Comparison of ENCODE assay signal across 22 mouse cellular contexts in genomic region chr17:44077146-44077842, GRCm38 (mm10). TPM values are rescaled to one million over a fixed set of nuclear protein-coding genes. Genes with fewer than 3 reads are reported as not detected.
DNase-seq lines count a peak whose midpoint lies in the region; ATAC-seq and TF ChIP-seq lines count a peak whose summit lies in the region.
"Had no signal": no experiment of that assay in that cellular context is flagged by ENCODE, and none has a peak within 500 bp of the region (broad histone marks: within the 10 kb centered on the region; RNA-seq: fewer than 3 reads in every experiment).

No protein-coding gene starts in this region.

- 76% methylated on average over 12 of the region's 12 CpGs for WGBS in heart, embryonic 11.5 days (ENCODE audit: insufficient replicate concordance)
- 57% methylated on average over 12 of the region's 12 CpGs for WGBS in intestine, postnatal 0 days

- H3K4me3 ChIP-seq in heart, embryonic 11.5 days (ENCODE audit: low read depth, low read length), result no peak overlapping the region
- H3K4me3 ChIP-seq in intestine, postnatal 0 days (ENCODE audit: low read depth, low read length), result no peak overlapping the region
- H3K4me3 ChIP-seq: embryonic facial prominence, embryonic 13.5 days; hindbrain, embryonic 10.5 days; myocyte had no signal

- no peak for ATAC-seq in heart, embryonic 11.5 days (replicated peaks; ENCODE audit: insufficient number of reproducible peaks, low FRiP score, low TSS enrichment)
- ATAC-seq in intestine, postnatal 0 days, result no peak
- ATAC-seq: CD4-positive, CD25-positive, alpha-beta regulatory T cell, adult 4 months had no signal

- H3K27ac ChIP-seq in heart, embryonic 11.5 days (ENCODE audit: low read depth, low read length), result no peak overlapping the region
- peak overlapping the region; percentile 21; the same call in 1 of the 2 replicates for H3K27ac ChIP-seq in intestine, postnatal 0 days (ENCODE audit: low read depth, low read length)
- H3K27ac ChIP-seq: embryonic facial prominence, embryonic 13.5 days; forebrain, embryonic 10.5 days; hindbrain, embryonic 10.5 days; midbrain, embryonic 13.5 days had no signal

- no peaks in the 10 kb centered on the region for H3K4me1 ChIP-seq in heart, embryonic 11.5 days (ENCODE audit: control insufficient read depth, insufficient read depth, low read length)
- H3K4me1 ChIP-seq in intestine, postnatal 0 days (replicated peaks; ENCODE audit: control insufficient read depth, insufficient read depth, low read length), result 0 out of 2 replicates have a peak, but pooled peaks cover 8% of the 10 kb centered on the region

- DNase-seq in heart, adult 18-20 months, result peak; percentile 22 to 29
- peak; percentile 2 to 17 for DNase-seq in urinary bladder, adult 18-20 months (ENCODE audit: low spot score in 2 of 2)
- DNase-seq in urinary bladder, adult 2 months (ENCODE audit: low spot score), result no peak
- peak; percentile 59 for DNase-seq in testis, postnatal 10 days (ENCODE audit: low spot score)
- DNase-seq in ovary, postnatal 10 days (ENCODE audit: low spot score), result no peak
- no peak for DNase-seq in Muller cell, postnatal 12 days (ENCODE audit: inconsistent ontology term)
- DNase-seq: adrenal gland, postnatal 14 days; gastrocnemius, postnatal 14 days; kidney, postnatal 14 days; left cerebral cortex, postnatal 4 days; lung, adult 18-20 months; lung, postnatal 4 days; thymus, postnatal 25 days had no signal

- no peaks in the 10 kb centered on the region for H3K9me3 ChIP-seq in heart, embryonic 11.5 days (replicated peaks; ENCODE audit: control insufficient read depth, low read length)
- H3K9me3 ChIP-seq in intestine, postnatal 0 days (ENCODE audit: control insufficient read depth), result no peaks in the 10 kb centered on the region
- H3K9me3 ChIP-seq: embryonic facial prominence, embryonic 13.5 days; forebrain, embryonic 10.5 days; hindbrain, embryonic 10.5 days; midbrain, embryonic 13.5 days had no signal

- no peak overlapping the region for H3K4me2 ChIP-seq in heart, embryonic 11.5 days
- H3K4me2 ChIP-seq in intestine, postnatal 0 days (replicated peaks; ENCODE audit: low read depth), result 0 out of 2 replicates have a peak overlapping the region, but pooled peaks have one; percentile 30

- no peaks in the 10 kb centered on the region for H3K36me3 ChIP-seq in heart, embryonic 11.5 days (ENCODE audit: control insufficient read depth, insufficient read depth, low read length)
- H3K36me3 ChIP-seq in intestine, postnatal 0 days (ENCODE audit: control insufficient read depth, insufficient read depth), result peaks cover 8% of the 10 kb centered on the region; the same call in 1 of the 2 replicates
- H3K36me3 ChIP-seq: G1E had no signal

- no peak overlapping the region for H3K9ac ChIP-seq in heart, embryonic 11.5 days (ENCODE audit: low read depth, low read length)
- no peak overlapping the region for H3K9ac ChIP-seq in intestine, postnatal 0 days (ENCODE audit: low read depth, low read length)
- H3K9ac ChIP-seq: embryonic facial prominence, embryonic 13.5 days; midbrain, embryonic 13.5 days had no signal

- H3K27me3 ChIP-seq in heart, embryonic 11.5 days (ENCODE audit: control insufficient read depth, insufficient read depth, low read length), result no peaks in the 10 kb centered on the region
- H3K27me3 ChIP-seq in intestine, postnatal 0 days (replicated peaks; ENCODE audit: control insufficient read depth, insufficient read depth, low read length), result no peaks in the 10 kb centered on the region
- H3K27me3 ChIP-seq: embryonic facial prominence, embryonic 13.5 days; midbrain, embryonic 13.5 days had no signal

- no peak for TF ChIP-seq CTCF in intestine, postnatal 0 days (IDR thresholded peaks at IDR 0.05; ENCODE audit: low read depth)

RNA-seq across cellular contexts. Expression of gene Enpp5, which starts 1.3 kb away (rescaled TPM):
- total RNA-seq in heart, adult 18-20 months (2021), result 10 to 100 TPM; 15.6 to 17.7 TPM
- 7.8 and 10.0 TPM in 2 replicates for polyA plus RNA-seq in heart, embryonic 11.5 days (2014; fragmentation: Nextera tagmentation; extraction: Ambion mirVana)
- 93.3 and 101 TPM in 2 replicates for polyA plus RNA-seq in urinary bladder, adult 2 months (2012; rRNA removed)
- polyA plus RNA-seq in intestine, postnatal 0 days (2015; fragmentation: Nextera tagmentation; extraction: Ambion mirVana), result 33.8 and 43.1 TPM in 2 replicates
- polyA plus RNA-seq: G1E had no signal

RNA-seq across cellular contexts. Expression of gene Enpp4, which starts 28.3 kb away (rescaled TPM):
- total RNA-seq in heart, adult 18-20 months (2021), result 10 to 100 TPM; 26.2 to 26.4 TPM
- polyA plus RNA-seq in heart, embryonic 11.5 days (2014; fragmentation: Nextera tagmentation; extraction: Ambion mirVana), result 6.8 and 8.3 TPM in 2 replicates
- 20.3 and 20.6 TPM in 2 replicates for polyA plus RNA-seq in urinary bladder, adult 2 months (2012; rRNA removed)
- polyA plus RNA-seq in intestine, postnatal 0 days (2015; fragmentation: Nextera tagmentation; extraction: Ambion mirVana), result 3.1 and 3.6 TPM in 2 replicates
- polyA plus RNA-seq: G1E had no signal

Comparison
In these comparisons a context has a peak if more than half of its experiments do, and no peak if none do; other contexts are left out.
1. DNase-seq: peak in heart, adult 18-20 months (2 of 2), urinary bladder, adult 18-20 months (2 of 2) and testis, postnatal 10 days (single experiment); none in urinary bladder, adult 2 months (single experiment), ovary, postnatal 10 days (single experiment) and Muller cell, postnatal 12 days (single experiment).